Mouse (Mus musculus) liver, adult 2 months (tissue): ENCODE data around the gene Cyp3a59.

ENCODE experiments used
- CTCF ChIP-seq: fragments of 200-500 bp; IDR thresholded peaks from 2 replicates; pipeline ENCODE4 v1.5.1; 2011; ENCODE audit warnings: low read depth, low read length, control low read depth
- POLR2A ChIP-seq: fragments of 200-500 bp; IDR thresholded peaks from 2 replicates; pipeline ENCODE4 v1.6.1; 2011; ENCODE audit warnings: low read length, control low read depth; ENCODE audit not compliant: insufficient read depth; ENCODE audit errors: extremely low read depth

GRCm38 (mm10) chr5:146150454-146150853, 71.4 kb downstream of the Cyp3a59 start:
- TF ChIP-seq CTCF, result no peak
- no peak for TF ChIP-seq POLR2A
